Mouse (Mus musculus): ENCODE measurements around the gene Sobp. TPM values are rescaled to one million over a fixed set of nuclear protein-coding genes. Genes with fewer than 3 reads are reported as not detected.
A peak's percentile ranks its signal among the peaks of the same experiment; 100 is the strongest.

The Sobp gene
- total RNA-seq, 1 experiment from 2014 or later = 6.2 TPM

DNA sequence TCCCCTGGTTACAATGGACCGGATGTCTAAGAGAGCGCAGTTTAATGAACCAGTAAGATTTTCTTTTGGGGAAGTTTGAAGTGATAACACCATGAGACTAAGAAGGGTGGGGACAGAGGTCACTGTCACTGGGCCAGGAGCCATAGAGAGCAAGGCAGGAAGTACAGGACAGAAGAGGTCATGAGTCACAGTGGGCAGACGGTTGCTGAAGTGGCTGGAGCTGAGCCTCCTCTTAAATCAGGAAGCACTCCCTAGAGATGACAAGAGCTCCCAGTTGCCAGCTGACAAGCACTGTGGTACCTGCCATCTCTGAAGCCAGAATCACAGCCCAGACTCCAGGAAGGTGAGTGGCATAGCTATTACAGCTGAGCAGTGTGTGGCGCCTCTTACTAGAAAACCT lies 139.5 kb downstream of the Sobp start:
- peak; percentile 61 for DNase-seq

GRCm38 (mm10) chr10:43033481-43034248 lies 140.7 kb downstream of the Sobp start:
- no peak for DNase-seq

- DNase-seq = no peak
Measured at GRCm38 (mm10) chr10:43027006-43027405, 147.3 kb downstream of the Sobp start.

- DNase-seq = no peak
Measured at GRCm38 (mm10) chr10:43023454-43024194, 150.7 kb downstream of the Sobp start.

GRCm38 (mm10) chr10:43022190-43022761 lies 152.1 kb downstream of the Sobp start:
- no peak for DNase-seq

DNA sequence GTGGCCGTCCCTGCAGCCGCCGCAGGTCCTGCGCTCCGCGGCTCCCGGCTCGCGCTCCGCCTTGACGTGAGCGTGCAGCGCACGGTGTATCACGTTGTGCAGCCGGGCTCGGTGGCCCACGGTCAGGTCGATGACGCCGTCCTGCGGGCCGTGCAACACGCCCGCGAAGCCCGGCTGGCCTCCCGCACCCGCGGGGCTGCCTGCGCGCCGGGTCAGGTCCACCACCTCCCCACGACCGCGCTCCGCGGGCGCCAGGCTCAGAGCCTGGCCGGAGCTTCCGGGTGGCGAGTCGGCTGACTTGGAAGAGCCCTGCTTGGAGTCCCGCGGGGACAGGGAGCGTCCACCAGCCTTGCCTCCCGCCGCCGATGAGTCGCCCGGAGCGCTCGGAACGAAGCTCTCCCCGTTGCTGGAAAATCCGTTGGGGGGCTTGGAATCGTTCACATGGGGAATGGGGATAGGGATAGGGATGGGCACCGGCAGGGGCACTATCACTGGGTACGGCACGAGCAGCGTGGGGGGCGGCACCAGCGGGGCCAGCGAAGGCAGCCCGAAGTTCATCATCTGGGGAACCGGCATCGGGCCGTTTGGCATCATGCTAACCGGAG lies 152.7 kb downstream of the Sobp start:
- DNase-seq = peak; percentile 53

DNA sequence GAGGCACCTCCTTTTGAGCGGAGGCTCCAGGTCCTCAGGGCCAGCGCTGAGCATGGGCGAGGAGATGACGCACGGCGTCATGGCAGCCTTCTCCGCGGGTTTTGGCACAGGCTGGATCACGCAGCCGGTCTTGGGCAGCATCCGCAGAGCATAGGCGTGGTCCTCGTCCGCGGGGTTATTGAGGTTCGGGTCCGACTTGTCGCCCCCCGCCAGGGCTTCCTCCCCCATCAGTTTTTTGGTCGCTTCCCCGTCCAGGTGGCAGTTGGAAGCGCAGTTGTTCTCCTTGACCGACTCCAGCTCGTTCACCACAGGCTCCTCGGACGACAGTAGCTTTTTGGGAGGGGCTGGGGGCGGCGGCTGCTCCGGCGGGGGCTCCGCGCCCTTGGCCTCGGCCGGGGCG lies 153.3 kb downstream of the Sobp start:
- DNase-seq = peak; percentile 37

GRCm38 (mm10) chr10:43014782-43015181 lies 159.5 kb downstream of the Sobp start:
- no peak for DNase-seq

DNA sequence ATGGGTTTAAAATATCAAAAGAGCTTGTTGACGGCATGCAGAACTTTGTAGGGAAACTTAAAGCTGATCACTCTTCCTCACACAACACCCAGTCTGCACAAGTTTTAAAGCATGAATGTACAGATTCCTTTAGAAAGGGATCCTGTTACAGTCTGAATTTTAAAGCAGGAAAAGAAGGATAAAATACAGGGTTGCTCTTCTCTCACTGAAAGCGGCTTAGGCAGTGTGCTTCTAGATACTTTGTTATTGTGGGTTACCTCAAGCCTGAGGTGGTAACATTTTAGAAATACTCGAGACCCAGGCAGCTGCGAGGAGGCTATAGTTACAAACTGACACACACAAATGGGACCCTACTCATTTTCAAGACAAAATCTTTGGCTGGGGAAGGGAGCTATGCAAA lies 160.0 kb downstream of the Sobp start:
- no peak for DNase-seq

- DNase-seq = no peak
Measured at GRCm38 (mm10) chr10:43008116-43008515, 166.2 kb downstream of the Sobp start.

- no peak for DNase-seq
Measured at GRCm38 (mm10) chr10:43006534-43006933, 167.8 kb downstream of the Sobp start.

GRCm38 (mm10) chr10:43005677-43006076 lies 168.7 kb downstream of the Sobp start:
- no peak for DNase-seq

DNA sequence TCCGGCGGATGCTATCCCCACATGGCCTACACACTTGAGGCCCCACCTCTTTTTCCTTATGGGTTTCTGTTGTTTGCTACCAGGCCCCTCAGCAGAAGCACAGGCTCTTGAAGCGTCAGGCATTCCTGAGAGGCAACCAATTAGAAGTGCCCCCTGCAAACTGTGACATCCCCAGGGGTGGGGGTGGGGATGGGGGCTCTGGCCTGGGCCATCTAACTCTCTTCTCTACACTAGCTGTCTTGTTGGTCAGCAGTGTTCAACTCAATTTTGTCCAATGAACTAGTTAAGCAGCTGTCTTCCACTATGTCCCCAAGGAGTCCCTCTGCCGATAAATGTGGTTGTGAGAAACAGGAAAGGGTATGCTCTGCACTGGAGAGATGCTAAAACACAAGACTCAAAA lies 169.3 kb downstream of the Sobp start:
- no peak for DNase-seq

DNA sequence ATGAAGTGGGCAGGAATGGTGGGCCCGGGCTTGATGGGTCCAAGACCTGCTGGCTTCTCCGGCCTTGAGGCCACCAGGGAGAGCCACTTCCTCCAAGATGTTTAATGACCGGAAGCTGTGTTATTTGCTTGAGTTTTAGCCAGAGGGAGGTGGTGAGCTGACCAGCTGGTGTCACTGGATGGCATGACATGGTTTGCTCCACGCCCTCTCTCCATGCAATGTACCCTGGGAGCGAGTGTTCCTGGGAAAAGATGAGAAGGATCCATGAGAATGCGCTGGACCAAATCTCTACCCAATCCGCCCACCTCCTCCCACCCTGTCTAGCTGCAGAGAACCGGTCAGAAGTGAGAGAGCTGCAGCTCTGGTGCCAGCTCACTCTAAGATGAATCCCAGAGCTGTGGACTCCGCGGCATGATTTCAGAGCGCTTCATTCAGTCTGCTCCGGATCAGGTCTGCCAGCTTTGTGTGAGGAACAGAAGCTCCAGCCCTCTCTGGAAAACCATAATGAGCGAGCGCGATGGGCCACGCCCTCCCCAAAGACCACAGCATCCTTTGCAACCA lies 170.1 kb downstream of the Sobp start:
- DNase-seq = no peak

DNA sequence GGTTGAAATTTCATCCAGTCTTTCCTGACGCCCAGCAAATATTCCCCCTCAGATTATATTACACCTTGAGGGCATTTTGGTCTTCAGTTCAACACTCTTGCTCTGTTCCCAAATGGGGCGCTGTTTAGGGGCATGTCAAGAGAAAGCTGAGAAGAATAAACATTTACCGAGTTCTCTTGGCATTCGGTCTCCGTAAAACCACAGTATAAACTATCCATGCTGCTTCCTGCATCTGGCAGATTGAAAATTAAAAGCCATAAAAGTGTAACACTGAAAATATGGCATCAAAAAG lies 170.9 kb downstream of the Sobp start:
- no peak for DNase-seq

GRCm38 (mm10) chr10:43002721-43003465 lies 171.4 kb downstream of the Sobp start:
- DNase-seq = peak; percentile 29

GRCm38 (mm10) chr10:43002066-43002678 lies 172.2 kb downstream of the Sobp start:
- peak; percentile 48 for DNase-seq

- DNase-seq = no peak
Measured at GRCm38 (mm10) chr10:43001433-43001832, 172.9 kb downstream of the Sobp start.

DNA sequence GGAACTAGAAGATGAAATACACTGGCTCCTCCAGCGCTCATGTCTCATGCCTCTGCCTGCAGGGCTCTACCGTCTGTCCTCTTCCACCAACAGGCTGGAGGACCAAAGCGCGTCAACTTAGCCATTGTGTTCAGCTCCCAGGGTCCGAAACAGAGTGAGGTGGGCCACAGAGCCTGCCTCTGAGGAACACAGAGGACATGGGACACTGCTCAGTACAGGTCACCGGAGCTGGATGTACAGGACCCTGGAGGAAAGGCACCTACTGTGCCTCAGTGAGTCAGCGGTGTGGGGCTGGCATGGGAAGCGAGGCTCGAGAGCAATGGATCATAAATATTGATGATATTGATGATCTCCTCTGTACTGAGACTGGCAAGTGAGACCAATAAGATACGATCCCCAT lies 175.0 kb downstream of the Sobp start:
- DNase-seq = no peak

GRCm38 (mm10) chr10:42997278-42997677 lies 177.1 kb downstream of the Sobp start:
- DNase-seq = no peak

DNA sequence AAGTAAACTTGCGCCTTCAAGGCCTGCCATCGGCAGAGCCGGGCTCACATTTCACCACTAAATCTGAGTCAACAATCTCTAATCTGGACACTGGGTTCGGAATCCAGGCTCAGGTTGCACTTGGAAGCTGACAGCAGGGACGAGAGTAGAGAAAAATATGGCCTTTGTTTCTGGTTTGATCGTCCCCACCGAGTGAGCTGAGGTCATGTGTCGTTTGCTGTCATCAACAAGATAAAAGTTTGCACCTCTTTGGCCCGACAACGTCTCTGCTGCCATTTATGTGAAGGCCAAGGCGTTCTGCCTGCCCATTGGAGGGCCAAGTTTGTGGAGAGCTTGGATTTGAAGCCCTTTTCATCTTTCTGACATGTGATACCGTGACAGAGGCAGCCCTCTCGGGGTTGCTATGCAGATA lies 178.8 kb downstream of the Sobp start:
- DNase-seq = no peak

DNA sequence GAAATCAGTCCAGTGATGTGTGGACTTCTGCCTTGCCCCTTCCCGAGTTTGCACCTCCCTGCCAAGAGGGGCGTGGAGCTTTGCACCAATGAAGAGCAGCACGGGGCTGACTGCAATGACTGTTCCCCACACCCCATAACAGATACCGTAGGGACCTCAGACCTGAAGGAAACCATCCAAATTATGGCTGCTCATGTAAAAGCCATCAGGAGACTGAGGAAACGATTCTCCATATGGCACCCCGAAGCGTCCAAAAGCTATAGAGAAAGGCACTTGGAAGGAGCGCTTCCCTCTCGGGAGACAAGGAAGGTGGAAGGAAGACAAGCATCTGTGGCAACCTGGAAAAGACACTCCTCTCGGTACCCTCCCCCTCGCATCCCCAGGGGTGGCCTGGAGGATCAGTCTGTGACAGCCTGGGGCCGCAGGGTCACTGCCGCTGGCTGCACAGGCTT lies 180.0 kb downstream of the Sobp start:
- no peak for DNase-seq

All from adrenal gland, postnatal 25 days (tissue).